Mouse (Mus musculus): ENCODE measurements around the gene Asic4.

Gene Asic4

DNA sequence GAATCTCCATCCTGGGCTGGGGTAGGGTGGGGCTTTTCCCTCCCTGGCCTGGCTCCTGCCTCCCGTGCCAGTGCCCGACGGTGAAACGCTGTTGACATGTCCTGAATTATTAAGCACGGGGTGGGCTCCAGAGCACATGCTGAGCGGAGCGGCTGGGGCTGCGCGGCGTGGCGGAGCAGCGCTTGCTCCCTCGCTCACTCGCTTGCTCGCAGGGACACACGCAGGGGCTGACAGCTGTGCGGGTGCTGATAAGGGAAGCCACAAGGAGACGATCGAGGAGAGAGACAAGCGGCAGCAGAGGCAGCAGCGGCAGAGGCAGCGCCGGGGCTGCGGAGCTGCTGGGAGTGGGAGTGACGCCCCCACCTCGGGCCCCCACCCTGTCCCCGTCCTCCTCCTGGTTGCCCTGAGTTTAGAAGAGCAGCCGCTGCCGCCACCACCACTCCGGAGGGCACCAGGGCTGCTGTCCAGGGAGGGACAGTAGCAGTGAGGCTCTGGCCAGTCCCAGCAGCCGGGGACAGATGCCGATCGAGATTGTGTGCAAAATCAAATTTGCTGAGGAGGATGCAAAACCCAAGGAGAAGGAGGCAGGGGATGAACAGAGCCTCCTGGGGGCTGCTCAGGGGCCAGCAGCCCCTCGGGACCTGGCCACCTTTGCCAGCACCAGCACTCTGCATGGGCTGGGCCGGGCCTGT lies at the start of gene Asic4:
Asic4 (plus strand) TSS at position 123 of the 692 bp plus-strand sequence.
- in situ Hi-C loops (cut with MboI, MseI): no loop called here

DNA sequence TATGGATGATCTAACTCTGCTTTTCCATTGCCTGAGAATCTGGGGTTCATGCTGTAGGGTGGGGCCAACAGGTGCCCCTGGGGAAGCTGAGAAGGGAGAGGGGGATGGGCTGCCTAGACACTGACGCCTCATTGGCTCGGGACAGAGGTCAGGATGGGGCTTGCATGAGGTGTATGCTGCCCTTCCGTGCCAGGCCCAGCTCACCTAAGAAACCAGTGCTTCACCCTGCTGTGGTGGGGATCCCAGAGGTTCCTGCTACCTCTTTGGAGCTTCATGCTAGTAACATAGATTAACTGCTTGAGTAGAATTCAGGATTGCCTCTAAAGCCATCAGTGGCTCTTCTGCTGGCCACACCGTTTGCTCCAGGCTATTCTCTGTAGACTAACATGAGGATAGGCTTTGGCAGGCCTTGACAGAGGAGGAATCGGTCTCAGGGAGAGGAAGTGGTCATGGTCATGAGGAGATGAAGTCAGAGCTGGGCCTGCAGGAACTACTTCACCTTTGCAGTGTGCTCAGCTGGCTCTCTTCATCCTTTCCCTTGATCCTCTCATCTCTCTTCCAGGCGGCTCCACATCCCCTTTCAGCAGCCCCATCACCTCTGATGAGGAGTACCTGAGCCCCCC lies 49.6 kb upstream of the Asic4 start:
- in situ Hi-C loops (cut with MboI, MseI): loop anchor here (5.0 to 10.0 kb wide), 2 partner anchors 62 to 1874 kb away; no protein-coding TSS in a partner anchor

- in situ Hi-C loops (cut with MboI, MseI): loop anchor here in 1 of 2 experiments (10.0 kb wide), 1 partner anchor 1869 kb away; no protein-coding TSS in a partner anchor
Measured at GRCm38 (mm10) chr1:75405547-75405946, 44.7 kb upstream of the Asic4 start.

DNA sequence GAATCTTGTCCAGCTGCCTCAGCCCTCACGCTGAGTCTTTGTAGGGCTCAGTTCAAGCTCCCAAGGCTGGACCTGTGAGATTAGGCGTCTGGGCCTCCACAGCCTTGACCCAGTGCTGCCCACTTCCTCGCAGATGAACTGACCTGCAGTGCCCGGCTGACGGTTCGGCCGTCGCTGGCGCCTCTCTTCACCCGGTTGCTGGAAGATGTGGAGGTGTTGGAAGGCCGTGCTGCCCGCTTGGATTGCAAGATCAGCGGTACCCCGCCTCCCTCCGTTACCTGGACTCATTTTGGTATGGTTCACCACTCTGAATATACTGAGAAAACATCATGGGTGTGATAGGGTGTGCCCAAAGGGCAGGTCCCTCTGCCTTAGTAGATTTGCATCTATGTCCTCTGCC lies 44.1 kb upstream of the Asic4 start:
- in situ Hi-C loops (cut with MboI, MseI): loop anchor here in 1 of 2 experiments (10.0 kb wide), 1 partner anchor 1869 kb away; no protein-coding TSS in a partner anchor

DNA sequence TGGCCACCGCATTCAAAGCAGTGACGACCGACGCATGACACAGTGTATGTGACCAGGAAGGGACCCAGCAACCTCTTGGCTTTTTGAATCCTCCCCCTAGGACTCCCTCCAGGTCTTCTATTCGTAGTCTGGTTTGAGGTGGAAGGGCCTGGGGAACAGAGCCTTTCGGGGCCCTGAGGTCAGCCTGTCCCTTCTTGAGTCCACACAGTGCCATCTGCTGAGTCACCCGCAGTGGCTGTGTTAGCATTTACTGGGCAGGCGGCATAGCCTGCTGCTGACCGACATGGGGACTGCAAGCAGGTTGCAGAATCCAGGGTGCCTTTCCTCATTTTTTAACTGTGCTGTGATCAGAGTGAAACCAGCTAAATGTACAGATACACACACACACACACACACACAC lies 43.2 kb upstream of the Asic4 start:
- in situ Hi-C loops (cut with MboI, MseI): loop anchor here in 1 of 2 experiments (10.0 kb wide), 1 partner anchor 1868 kb away; no protein-coding TSS in a partner anchor

GRCm38 (mm10) chr1:75408210-75408609 lies 42.0 kb upstream of the Asic4 start:
- in situ Hi-C loops (cut with MboI, MseI): loop anchor here in 1 of 2 experiments (10.0 kb wide), 1 partner anchor 1867 kb away; no protein-coding TSS in a partner anchor

DNA sequence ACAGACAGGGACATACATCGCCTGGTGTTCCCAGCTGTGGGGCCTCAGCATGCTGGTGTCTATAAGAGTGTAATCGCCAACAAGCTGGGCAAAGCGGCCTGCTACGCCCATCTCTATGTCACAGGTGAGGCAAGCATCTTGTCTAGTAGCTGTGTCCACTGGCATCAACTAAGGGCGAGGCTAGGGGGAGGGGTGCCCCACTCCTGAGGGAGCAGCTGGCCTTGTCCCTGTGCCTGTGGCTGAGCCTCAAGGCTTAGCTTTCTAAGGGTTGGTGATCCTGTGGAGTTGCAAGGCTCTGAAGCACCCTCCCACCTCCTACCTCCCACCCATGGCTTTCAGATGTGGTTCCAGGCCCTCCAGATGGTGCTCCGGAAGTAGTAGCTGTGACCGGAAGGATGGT lies 40.3 kb upstream of the Asic4 start:
- in situ Hi-C loops (cut with MboI, MseI): loop anchor here in 1 of 2 experiments (10.0 kb wide), 1 partner anchor 1865 kb away; no protein-coding TSS in a partner anchor

GRCm38 (mm10) chr1:75412196-75412595 lies 38.0 kb upstream of the Asic4 start:
- in situ Hi-C loops (cut with MboI, MseI): no loop called here

- in situ Hi-C loops (cut with MboI, MseI): no loop called here
Measured at GRCm38 (mm10) chr1:75413749-75414148, 36.5 kb upstream of the Asic4 start.

DNA sequence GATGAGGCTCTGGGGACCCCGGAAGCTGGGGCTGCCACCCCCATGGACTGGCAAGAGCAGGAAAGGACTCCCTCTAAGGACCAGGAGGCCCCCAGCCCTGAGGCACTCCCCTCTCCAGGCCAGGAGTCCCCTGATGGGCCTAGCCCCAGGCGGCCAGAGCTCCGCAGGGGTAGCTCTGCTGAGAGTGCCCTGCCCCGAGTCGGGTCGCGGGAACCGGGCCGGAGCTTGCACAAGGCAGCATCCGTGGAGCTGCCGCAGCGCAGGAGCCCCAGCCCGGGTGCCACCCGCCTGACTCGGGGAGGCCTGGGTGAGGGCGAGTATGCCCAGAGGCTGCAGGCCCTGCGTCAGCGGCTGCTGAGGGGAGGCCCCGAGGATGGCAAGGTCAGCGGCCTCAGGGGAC lies 28.4 kb upstream of the Asic4 start:
- in situ Hi-C loops (cut with MboI, MseI): no loop called here

- in situ Hi-C loops (cut with MboI, MseI): no loop called here
Measured at GRCm38 (mm10) chr1:75422216-75422822, 27.9 kb upstream of the Asic4 start.

DNA sequence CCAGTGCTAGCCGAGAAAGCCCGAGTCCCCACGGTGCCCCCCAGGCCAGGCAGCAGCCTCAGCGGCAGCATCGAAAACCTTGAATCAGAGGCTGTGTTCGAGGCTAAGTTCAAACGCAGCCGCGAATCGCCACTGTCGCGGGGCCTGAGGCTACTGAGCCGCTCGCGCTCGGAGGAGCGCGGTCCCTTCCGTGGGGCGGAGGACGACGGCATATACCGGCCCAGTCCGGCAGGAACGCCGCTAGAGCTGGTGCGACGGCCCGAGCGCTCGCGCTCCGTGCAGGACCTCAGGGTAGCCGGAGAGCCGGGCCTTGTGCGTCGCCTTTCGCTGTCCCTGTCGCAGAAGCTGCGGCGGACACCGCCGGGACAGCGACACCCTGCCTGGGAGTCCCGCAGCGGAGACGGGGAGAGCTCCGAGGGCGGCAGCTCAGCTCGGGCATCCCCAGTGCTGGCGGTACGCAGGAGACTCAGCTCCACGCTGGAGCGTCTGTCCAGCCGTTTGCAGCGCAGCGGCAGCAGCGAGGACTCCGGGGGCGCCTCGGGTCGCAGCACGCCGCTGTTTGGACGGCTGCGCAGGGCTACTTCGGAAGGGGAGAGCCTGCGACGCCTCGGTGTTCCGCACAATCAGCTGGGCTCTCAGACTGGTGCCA lies 27.3 kb upstream of the Asic4 start:
- in situ Hi-C loops (cut with MboI, MseI): no loop called here

- in situ Hi-C loops (cut with MboI, MseI): no loop called here
Measured at GRCm38 (mm10) chr1:75423780-75424390, 26.4 kb upstream of the Asic4 start.

- in situ Hi-C loops (cut with MboI, MseI): no loop called here
Measured at GRCm38 (mm10) chr1:75425796-75426471, 24.3 kb upstream of the Asic4 start.

DNA sequence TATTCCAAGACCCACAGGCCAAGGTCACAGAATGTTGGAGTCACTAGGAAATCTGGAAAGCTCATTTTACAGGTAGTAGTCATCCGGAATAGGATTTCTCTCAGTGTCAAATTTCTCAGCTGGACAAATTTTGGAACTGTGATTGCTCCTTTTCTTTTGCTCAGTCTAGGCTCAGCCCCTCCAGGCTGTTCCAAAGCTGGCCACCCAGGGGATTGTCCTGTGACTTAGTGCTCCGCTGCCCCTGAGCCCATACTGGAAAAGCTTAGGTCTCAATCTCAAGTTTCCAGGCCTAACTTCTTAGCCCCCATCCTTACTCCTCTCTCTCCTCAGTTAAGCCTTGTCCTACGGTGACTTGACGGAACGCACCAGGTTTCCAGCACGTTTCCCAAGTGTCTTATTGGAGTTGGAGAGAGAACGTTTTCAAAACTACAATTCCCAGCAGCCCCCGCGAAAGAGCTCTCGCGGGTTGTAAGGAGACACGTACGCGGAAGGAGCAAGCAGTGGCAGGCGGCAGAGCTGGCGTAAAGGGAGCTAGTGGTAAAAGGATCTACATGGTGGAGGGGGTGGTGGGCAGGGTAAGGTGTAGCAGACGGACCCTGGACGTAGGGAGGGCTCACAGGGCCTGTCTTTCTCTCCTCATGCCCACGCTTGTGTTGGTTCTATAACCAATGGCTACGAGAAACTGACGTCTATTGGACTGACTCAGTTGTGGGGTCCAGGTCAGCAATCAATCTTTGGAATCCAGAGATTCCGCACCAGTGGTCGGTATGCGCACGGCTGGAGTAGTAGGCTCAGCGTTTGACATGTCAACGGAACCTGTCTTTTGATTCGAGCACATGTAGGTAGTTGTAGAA lies 14.5 kb upstream of the Asic4 start, which contains the start of gene Gmppa:
Gmppa (plus strand) TSS at position 456 of the 854 bp plus-strand sequence.
- in situ Hi-C loops (cut with MboI, MseI): no loop called here

GRCm38 (mm10) chr1:75438782-75439181 lies 11.5 kb upstream of the Asic4 start:
- in situ Hi-C loops (cut with MboI, MseI): no loop called here

DNA sequence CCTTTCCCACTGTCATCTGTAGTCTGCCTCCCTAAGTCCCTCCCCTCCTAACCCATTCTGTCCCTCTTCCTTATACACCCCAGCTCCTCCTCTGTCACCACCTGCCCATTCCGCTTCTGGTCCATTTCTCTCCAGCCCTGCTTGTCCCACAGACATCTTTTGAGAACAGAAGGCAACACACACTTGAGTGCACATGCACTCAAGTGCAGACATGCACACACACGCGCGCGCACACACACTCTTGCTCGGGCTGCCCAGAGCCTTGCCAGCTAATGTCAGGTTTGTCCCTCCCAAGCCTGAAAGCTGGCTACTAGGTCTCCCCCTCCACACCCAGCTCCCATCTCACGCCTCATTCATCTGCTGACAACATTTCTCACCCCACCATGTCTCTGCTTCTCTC lies 9.6 kb upstream of the Asic4 start:
- in situ Hi-C loops (cut with MboI, MseI): no loop called here

GRCm38 (mm10) chr1:75441471-75441996 lies 8.7 kb upstream of the Asic4 start:
- in situ Hi-C loops (cut with MboI, MseI): no loop called here

GRCm38 (mm10) chr1:75442171-75442570 lies 8.1 kb upstream of the Asic4 start:
- in situ Hi-C loops (cut with MboI, MseI): no loop called here

- in situ Hi-C loops (cut with MboI, MseI): no loop called here
Measured at GRCm38 (mm10) chr1:75442811-75443210, 7.4 kb upstream of the Asic4 start.

Measured in T-helper 17 cell (primary cell).